20 mouse cellular contexts compared by ENCODE assay signal in the genomic region with DNA sequence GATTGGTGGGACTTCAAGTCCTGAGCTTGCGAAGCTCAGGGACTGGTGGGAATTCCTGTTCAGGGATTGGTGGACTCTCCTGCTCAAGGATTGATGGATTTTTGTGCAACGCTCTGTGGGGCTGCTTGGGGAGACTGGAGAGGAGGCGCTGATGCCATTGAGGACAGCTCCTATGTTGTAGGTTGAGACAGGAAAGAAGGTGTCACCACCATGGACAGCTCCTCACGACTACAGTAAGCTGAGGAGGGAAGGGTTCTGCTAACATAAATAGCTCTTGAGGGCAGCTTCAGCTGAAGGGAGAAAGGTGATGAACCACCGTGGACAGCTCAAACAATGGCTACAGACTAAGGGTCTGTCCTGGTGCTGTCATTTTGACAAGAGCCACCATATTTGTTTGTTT. TPM values are rescaled to one million over a fixed set of nuclear protein-coding genes. Genes with fewer than 3 reads are reported as not detected.
A peak's percentile ranks its signal among the peaks of the same experiment; 100 is the strongest.
DNase-seq lines count a peak whose midpoint lies in the region; ATAC-seq lines count a peak whose summit lies in the region.
"Had no signal": no experiment of that assay in that cellular context is flagged by ENCODE, and none has a peak within 500 bp of the region (broad histone marks: within the 10 kb centered on the region; RNA-seq: fewer than 3 reads in every experiment).

No protein-coding gene starts in this region.

- H3K4me3 ChIP-seq in limb, embryonic 11.5 days (ENCODE audit: low read depth, low read length) = no peak overlapping the region
- H3K4me3 ChIP-seq in limb, embryonic 10.5 days = no peak overlapping the region
- H3K4me3 ChIP-seq: forebrain, embryonic 12.5 days; gastrocnemius, adult 2 months; heart, embryonic 13.5 days; hindbrain, embryonic 13.5 days; limb, embryonic 13.5 days; liver, embryonic 15.5 days; midbrain, embryonic 15.5 days had no signal

- no peak overlapping the region for H3K27ac ChIP-seq in limb, embryonic 11.5 days (replicated peaks; ENCODE audit: low read depth, low read length)
- no peak overlapping the region for H3K27ac ChIP-seq in limb, embryonic 10.5 days
- H3K27ac ChIP-seq: forebrain, embryonic 12.5 days; gastrocnemius, adult 2 months; heart, embryonic 13.5 days; hindbrain, embryonic 13.5 days; limb, embryonic 13.5 days; liver, embryonic 15.5 days; midbrain, embryonic 15.5 days had no signal

- no peak overlapping the region for H3K4me2 ChIP-seq in limb, embryonic 11.5 days (ENCODE audit: low read depth, severe bottlenecking)
- H3K4me2 ChIP-seq: forebrain, embryonic 12.5 days; heart, embryonic 13.5 days; hindbrain, embryonic 13.5 days; limb, embryonic 13.5 days; liver, embryonic 15.5 days; midbrain, embryonic 15.5 days had no signal

- no peaks in the 10 kb centered on the region for H3K36me3 ChIP-seq in limb, embryonic 11.5 days (ENCODE audit: control insufficient read depth, insufficient read depth, low read length)
- 0 out of 2 replicates have a peak, but pooled peaks cover 2% of the 10 kb centered on the region for H3K36me3 ChIP-seq in limb, embryonic 10.5 days
- H3K36me3 ChIP-seq: forebrain, embryonic 12.5 days; hindbrain, embryonic 13.5 days; liver, embryonic 15.5 days; midbrain, embryonic 15.5 days had no signal

- no peaks in the 10 kb centered on the region for H3K4me1 ChIP-seq in limb, embryonic 11.5 days (ENCODE audit: control insufficient read depth, insufficient read depth, low read length)
- H3K4me1 ChIP-seq in limb, embryonic 10.5 days = peaks cover 10% of the 10 kb centered on the region; the same call in 1 of the 2 replicates
- H3K4me1 ChIP-seq: heart, embryonic 13.5 days had no signal

- no peaks in the 10 kb centered on the region for H3K9me3 ChIP-seq in limb, embryonic 11.5 days (ENCODE audit: control insufficient read depth, low read length)
- no peaks in the 10 kb centered on the region for H3K9me3 ChIP-seq in limb, embryonic 10.5 days (replicated peaks)
- H3K9me3 ChIP-seq: forebrain, embryonic 12.5 days; hindbrain, embryonic 13.5 days; liver, embryonic 15.5 days; midbrain, embryonic 15.5 days had no signal

- no peak for ATAC-seq in limb, embryonic 11.5 days (ENCODE audit: insufficient number of reproducible peaks, low FRiP score, low TSS enrichment, low read depth)
- ATAC-seq: activated CD4-positive, CD25-positive, alpha-beta regulatory T cell, adult 4 months; lung, postnatal 0 days; midbrain, embryonic 15.5 days had no signal

- no peak overlapping the region for H3K9ac ChIP-seq in limb, embryonic 11.5 days (ENCODE audit: low read length)
- H3K9ac ChIP-seq: forebrain, embryonic 12.5 days; heart, embryonic 13.5 days; hindbrain, embryonic 13.5 days; limb, embryonic 13.5 days; liver, embryonic 15.5 days; midbrain, embryonic 15.5 days had no signal

- DNase-seq in limb, embryonic 11.5 days (ENCODE audit: low spot score) = peak; percentile 34
- DNase-seq in limb, embryonic 10.5 days (ENCODE audit: low spot score) = no peak
- peak; percentile 56 for DNase-seq in thymus, postnatal 4 days
- DNase-seq in thymus, adult 18-20 months = no peak
- DNase-seq in ZHBTc4 (ENCODE audit: low read depth, low spot score) = peak; percentile 79
- DNase-seq in layer of hippocampus, adult 9-10 months (ENCODE audit: low spot score) = no peak
- DNase-seq in neural tube, embryonic 10.5 days (ENCODE audit: extremely low spot score, low spot score) = no peak
- DNase-seq: adrenal gland, postnatal 10 days; cerebellum, adult 11 months; cerebellum, postnatal 25 days; gastrocnemius, adult 2 months; right cerebral cortex, postnatal 25 days had no signal

- H3K27me3 ChIP-seq in limb, embryonic 11.5 days (ENCODE audit: control insufficient read depth, insufficient read depth, low read length) = no peaks in the 10 kb centered on the region
- H3K27me3 ChIP-seq in limb, embryonic 10.5 days (ENCODE audit: low read depth, poor library complexity, severe bottlenecking) = no peaks in the 10 kb centered on the region
- H3K27me3 ChIP-seq: forebrain, embryonic 12.5 days; heart, embryonic 13.5 days; hindbrain, embryonic 13.5 days; limb, embryonic 13.5 days; liver, embryonic 15.5 days; midbrain, embryonic 15.5 days had no signal

- 64% methylated on average over 5 of the region's 5 CpGs for WGBS in limb, embryonic 11.5 days
- WGBS in limb, embryonic 10.5 days = 65% methylated on average over 5 of the region's 5 CpGs

RNA-seq across cellular contexts. Expression of a gene that starts 2.4 kb away (rescaled TPM):
- polyA plus RNA-seq in limb, embryonic 11.5 days (2014; fragmentation: Nextera tagmentation; extraction: Ambion mirVana) = 54.9 and 60.9 TPM in 2 replicates
- 111 and 123 TPM in 2 replicates for polyA plus RNA-seq in limb, embryonic 10.5 days (2016; fragmentation: Nextera tagmentation; extraction: Ambion mirVana)

RNA-seq across cellular contexts. Expression of a gene that starts 5.0 kb away (rescaled TPM):
- polyA plus RNA-seq in limb, embryonic 11.5 days (2014; fragmentation: Nextera tagmentation; extraction: Ambion mirVana) = 47.8 and 50.7 TPM in 2 replicates
- 65.8 and 70.7 TPM in 2 replicates for polyA plus RNA-seq in limb, embryonic 10.5 days (2016; fragmentation: Nextera tagmentation; extraction: Ambion mirVana)

RNA-seq across cellular contexts. Expression of a gene that starts 23.8 kb away (rescaled TPM):
- polyA plus RNA-seq in limb, embryonic 11.5 days (2014; fragmentation: Nextera tagmentation; extraction: Ambion mirVana) = 16.9 and 21.3 TPM in 2 replicates
- polyA plus RNA-seq in limb, embryonic 10.5 days (2016; fragmentation: Nextera tagmentation; extraction: Ambion mirVana) = 30.9 and 31.6 TPM in 2 replicates

RNA-seq across cellular contexts. Expression of a gene that starts 39.5 kb away (rescaled TPM):
- 82.5 and 84.0 TPM in 2 replicates for polyA plus RNA-seq in limb, embryonic 11.5 days (2014; fragmentation: Nextera tagmentation; extraction: Ambion mirVana)
- polyA plus RNA-seq in limb, embryonic 10.5 days (2016; fragmentation: Nextera tagmentation; extraction: Ambion mirVana) = 94.0 and 102 TPM in 2 replicates

RNA-seq across cellular contexts. Expression of a gene that starts 46.8 kb away (rescaled TPM):
- polyA plus RNA-seq in limb, embryonic 11.5 days (2014; fragmentation: Nextera tagmentation; extraction: Ambion mirVana) = 1.6 and 2.7 TPM in 2 replicates
- 2.7 and 2.9 TPM in 2 replicates for polyA plus RNA-seq in limb, embryonic 10.5 days (2016; fragmentation: Nextera tagmentation; extraction: Ambion mirVana)

Comparison
In these comparisons a context has a peak if more than half of its experiments do, and no peak if none do; other contexts are left out.
1. DNase-seq: peak in limb, embryonic 11.5 days (single experiment), thymus, postnatal 4 days (single experiment) and ZHBTc4 (single experiment); none in limb, embryonic 10.5 days (single experiment), thymus, adult 18-20 months (0 of 2), layer of hippocampus, adult 9-10 months (single experiment) and neural tube, embryonic 10.5 days (single experiment).